Mouse (Mus musculus): ENCODE results near the gene Rps16.

Rps16 gene

DNA sequence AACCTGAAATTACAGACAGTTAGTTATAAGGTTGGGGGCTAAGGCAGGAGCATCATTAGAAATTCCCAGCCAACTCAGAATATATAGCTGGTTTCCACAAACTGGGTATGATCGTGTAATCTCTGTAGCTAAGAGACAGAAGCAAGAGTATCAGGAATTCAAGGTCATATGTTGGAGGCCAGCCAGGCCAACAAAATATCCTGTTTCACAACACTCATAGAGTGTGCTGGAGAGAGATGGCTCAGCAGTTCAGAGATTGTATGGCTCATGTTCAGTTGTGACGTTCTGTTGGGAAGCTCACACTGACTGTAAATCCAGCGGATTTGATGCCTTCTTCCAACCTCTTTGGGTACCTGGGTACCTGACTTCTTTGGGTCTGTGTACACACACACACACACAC lies 2.7 kb upstream of the Rps16 start:
- no peak for DNase-seq (ENCODE audit: low spot score in 2 of 2)

DNA sequence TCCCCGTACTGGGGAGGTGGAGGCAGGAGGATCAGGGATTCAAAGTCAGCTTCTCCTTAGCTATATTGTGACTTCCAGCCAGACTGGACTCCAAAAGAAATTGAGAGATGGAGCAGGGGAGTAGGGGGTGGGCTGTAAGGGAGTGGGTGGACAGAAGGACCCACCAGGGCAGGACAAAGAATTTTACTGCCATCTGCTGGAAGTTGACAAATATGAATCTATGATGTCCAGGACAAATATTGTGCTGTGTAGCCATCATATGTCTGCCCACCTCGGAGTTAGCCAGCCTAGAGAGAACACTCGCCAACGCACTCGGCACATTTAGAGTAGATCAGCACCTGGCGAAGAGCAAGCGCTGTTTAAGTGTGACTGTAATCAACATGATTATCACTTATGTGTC lies 1.9 kb upstream of the Rps16 start:
- no peak for DNase-seq (ENCODE audit: low spot score in 2 of 2)

DNA sequence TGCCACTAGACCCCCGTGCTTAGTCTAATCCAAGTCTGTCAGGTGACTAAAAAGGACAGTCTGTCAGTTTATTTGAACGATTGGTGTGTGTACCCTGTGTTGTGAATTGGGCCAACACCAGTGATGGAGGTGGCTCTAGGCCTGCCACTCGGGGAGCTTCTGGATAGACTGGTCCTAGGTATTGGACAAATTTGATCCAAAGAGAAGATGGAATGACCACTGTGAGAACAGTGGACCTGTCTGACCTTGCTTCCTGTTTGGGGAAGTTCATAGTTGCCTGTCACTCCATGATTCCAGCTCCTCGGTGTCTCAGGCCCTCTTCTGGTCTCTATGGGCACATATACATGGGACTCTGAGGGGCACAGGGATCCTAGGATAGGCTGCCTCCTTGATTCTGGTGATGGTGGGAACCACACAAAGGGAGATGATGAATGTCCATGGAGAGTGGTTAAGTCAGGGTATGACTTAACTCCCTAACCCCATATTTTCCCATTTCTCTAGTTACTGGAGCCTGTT lies 1.3 kb downstream of the Rps16 start:
- no peak for DNase-seq (ENCODE audit: low spot score in 2 of 2)

DNA sequence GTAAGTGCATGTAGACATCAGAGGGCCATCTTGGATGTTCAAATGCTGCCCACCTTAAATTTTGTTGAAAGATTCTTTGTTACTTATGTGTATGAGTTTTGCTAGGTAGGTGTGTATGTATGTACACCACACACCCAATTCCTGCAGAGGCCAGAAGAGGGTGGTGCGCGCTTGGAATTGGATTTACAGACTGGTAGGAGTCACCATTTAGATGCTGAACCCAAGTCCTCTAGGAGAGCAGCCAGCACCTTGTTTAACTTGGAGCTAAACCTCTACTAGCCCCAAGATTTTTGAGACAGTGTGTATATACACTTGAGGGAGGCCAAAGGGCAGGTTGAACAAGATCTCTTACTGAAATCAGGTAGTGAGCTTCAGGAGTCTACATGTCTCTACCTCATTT lies 2.8 kb downstream of the Rps16 start:
- DNase-seq (ENCODE audit: low spot score in 2 of 2) = no peak

DNA sequence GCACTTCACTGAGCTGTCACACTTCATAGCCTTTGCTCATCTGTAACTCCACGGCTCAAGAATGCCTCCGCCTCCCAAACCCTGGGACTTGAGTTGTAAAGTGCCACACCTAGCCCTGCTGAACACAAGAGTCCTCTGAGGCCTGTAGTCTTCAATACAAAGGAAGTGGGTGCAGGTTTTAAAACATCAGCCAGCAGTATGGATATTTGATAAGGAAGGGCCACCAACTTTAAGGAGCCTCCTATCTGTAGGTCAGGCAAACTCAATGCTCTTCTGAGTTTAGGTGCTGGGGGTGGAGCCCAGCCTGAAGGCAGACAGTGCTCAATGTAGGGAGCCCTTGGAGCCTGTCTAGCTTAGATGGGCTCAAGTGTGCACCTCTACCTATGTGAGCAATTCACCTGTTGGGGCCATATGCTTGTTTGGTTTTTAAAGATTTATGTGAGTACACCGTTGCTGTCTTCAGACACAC lies 3.7 kb downstream of the Rps16 start:
- no peak for DNase-seq (ENCODE audit: low spot score in 2 of 2)

DNA sequence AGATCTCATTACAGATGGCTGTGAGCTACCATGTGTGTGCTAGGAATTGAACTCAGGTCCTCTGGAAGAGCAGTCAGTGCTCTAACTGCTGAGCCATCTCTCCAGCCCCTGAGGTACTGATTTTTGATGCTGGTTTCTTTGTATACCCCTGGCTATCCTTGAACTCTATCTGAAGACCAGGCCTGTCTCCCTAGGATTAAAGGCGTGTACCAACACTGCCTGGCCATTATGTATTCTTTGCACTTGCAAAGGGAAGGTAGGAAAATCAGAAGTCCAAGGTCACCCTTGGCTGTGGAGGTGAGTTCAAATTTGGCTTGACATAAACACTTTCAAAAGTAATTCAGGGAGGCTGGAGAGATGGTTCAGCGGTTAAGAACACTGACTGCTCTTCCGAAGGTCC lies 4.1 kb downstream of the Rps16 start:
- no peak for DNase-seq (ENCODE audit: low spot score in 2 of 2)

DNA sequence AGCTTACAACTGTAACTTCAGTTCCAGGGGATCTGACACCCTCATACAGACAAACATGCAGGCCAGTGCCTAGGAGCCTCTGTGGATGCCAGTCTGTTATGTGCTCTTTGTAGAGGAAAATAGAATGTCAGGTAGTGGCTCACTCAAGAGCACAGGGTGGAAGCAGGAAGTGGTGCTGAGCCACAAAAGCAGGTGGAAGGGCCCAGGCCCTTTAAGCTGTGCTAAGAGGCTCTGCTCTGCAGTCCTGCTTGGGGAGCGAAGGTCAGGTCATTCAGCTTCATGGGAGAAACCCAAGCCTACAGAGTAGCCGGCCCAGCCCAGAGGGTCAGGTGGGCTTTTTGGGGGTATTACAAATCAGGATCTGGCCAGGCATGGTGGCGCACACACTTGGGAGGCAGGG lies 4.8 kb downstream of the Rps16 start:
- no peak for DNase-seq (ENCODE audit: low spot score in 2 of 2)

DNA sequence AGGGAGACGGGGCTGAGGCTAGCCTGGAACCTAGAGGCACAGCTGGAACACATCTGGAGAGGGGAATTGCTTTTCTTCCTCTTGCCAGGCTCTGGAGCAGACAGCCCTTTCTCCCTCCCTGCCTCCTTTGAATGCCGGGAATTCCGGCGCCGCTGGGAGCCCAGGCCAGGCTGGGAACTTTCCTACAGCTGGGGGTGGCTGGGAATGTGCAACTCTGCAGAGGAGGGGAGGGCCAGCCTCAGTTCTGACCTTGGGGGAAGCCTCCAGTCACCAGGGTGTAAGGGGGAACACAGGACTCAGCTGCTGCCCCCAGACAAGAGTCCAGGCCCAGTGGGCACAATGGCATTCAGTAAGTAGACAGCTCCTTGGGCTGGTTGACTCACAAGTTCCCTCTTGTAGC lies 6.5 kb downstream of the Rps16 start:
- DNase-seq (ENCODE audit: low spot score in 2 of 2) = no peak

DNA sequence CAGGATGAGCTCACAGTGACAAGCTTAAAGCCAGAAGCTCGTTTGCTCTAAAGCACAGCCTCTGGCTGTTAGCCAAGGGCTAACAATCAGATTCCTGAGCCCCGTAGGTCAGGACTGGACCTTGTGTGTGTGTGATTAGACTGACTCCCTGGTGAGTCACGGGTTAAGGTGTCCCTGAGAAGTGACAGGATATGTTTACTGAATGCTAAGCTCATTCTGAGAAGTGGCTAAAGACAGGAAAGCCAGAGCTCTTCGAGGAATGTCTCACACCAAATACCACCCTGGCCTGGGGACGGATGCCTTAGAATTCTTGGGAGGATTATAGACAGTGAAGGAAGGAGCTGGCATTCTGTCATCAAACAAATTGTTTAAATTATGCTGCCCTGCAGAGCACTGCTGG lies 7.5 kb downstream of the Rps16 start:
- no peak for DNase-seq (ENCODE audit: low spot score in 2 of 2)

DNA sequence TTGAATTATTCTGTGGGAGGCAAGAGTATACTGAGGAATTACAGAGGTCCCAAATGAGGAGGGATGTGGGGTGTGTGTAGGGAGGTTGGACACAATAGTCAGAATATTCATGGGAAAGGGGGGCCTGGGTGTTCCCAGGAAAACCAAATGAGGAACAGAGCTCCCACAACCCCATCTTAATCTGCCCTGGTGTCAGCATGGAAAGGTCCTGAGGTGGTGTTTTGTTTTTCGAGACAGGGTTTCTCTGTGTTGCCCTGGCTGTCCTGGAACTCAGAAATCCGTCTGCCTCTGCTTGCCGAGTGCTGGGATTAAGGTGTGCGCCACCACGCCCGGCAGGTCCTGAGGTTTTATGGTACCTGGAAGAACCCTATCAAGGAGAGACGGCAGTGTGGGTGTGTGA lies 8.0 kb downstream of the Rps16 start:
- no peak for DNase-seq (ENCODE audit: low spot score in 2 of 2)

DNA sequence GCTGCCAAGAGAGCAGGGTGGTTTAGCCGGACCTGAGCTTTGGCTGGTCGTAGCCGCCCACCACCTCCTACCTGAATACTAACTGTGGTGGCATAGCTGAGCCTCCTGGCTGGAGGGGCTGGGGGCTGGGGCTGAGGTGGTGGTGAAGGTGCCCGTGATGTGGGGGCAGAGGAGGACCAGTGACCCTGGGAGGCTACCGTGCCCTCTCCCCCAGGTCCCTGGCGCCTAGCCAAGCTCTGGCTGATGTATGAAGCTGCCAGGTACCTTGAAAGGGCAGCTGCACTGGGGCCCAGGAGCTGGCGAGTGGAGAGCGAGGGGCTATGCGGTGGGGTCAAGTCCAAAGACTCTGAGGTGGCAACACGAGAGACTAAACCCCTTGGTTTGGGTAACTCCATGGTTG lies 9.4 kb downstream of the Rps16 start:
- no peak for DNase-seq (ENCODE audit: low spot score in 2 of 2)

DNA sequence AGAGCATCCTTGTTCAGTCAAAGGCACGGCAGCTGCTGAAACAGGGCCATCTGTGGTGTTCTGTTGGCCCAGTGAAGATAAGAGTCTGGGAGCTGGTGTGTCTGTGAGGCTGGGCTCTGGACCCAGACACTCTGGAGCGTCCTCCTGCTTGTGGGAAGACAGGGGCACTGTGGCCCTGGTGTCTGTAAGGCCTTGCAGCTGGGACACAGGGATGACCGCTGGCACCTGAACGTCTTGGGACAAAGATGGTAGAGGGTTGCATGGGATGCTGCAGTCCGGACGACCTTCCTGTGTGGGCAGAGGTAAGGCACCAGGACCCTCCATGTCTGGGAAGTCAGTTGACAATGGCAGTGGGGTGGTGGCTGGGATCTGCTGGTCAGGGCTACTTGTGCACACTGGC lies 9.8 kb downstream of the Rps16 start:
- DNase-seq (ENCODE audit: low spot score in 2 of 2) = no peak

DNA sequence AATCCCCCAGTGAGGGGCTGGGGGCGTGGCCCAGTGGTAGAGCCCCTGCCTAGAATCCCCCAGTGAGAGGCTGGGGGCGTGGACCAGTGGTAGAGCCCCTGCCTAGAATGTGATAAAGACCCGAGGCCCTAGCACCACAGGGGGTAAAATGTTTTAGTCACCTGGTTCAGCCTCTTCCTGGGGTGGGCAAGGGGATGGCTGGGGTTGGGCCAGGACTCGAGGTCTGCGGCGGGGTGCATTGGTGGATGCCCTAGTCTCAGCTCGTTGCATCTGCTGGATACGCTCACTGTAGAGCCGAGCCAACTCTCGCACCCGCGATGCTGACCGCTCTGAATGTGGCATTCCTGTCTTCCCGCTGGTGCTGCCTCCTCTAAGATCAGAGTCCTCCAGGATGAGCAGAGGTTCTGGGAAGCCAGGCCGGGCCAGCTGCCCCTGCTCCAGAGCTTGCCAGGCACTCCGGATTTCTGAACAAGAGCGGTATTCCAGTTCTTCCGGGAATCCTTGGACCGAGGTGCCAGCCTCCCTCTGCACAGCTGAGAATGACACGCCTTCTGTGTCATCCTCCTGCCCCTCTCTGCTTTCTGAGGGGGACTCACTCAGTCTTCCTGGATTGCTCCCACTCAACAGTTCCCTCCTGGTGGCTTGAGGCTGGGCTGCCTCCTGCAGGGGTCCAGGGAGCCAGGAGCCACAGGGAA lies 11.3 kb downstream of the Rps16 start:
- no peak for DNase-seq (ENCODE audit: low spot score in 2 of 2)

DNA sequence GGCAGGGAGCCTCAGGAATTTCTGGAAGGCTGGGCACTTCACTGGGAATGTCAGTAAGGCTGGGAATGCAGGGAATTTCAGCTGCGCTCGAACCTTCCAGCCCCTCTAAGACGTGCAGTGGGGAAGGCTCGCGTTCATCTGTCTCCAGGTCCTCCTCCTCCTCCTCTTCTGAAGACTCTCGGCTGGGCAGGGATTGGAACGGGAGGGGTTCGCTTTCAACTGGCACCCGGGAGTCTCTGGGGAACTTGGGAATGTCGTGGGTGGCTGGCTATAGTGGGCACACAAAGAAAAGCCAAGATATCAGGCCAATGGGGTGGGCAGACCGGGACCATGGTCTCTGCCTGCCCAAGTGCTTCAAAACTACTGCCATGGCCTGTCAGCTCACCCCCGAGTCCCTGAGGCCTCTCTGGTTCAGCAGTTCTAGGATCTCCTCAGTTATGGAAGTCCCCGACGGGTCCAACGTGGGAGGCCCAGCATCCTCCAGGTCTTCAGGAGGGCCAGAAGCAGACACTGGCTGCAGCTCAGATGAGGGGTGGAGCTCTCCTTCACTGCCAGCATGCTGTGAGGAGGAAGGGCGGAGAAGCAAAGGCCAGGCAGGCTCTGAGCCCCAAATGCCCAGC lies 12.1 kb downstream of the Rps16 start:
- DNase-seq (ENCODE audit: low spot score in 2 of 2) = no peak

DNA sequence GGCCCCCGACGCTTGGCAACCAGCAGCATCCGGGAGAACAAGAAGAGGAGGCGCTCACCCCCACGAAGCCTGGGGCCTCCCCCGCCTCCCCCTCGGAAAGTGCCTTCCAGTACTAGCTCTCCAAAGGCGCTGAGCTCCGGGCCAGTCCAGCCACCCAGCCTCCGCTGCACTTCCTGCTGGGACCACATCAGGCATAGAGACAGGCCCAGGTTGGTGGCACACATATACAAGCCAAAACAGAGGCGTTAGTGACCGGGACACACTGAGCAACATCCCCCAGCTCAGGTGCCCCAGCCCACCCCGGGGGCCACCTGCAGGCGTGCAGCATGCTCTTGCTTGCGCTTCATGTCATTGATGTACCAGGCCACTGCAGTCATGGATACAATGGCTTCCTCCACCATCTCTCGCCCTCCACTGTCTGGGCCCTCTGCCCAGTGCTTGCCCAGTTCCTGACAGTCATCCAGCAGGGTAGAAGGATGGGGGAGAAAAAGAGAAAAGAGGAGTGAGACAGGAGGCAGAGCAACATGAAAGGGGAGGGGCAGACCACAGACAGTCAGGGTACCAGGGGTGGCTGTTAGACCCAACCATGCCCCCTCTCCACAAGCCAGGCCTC lies 17.3 kb downstream of the Rps16 start:
- DNase-seq (ENCODE audit: low spot score in 2 of 2) = no peak

DNA sequence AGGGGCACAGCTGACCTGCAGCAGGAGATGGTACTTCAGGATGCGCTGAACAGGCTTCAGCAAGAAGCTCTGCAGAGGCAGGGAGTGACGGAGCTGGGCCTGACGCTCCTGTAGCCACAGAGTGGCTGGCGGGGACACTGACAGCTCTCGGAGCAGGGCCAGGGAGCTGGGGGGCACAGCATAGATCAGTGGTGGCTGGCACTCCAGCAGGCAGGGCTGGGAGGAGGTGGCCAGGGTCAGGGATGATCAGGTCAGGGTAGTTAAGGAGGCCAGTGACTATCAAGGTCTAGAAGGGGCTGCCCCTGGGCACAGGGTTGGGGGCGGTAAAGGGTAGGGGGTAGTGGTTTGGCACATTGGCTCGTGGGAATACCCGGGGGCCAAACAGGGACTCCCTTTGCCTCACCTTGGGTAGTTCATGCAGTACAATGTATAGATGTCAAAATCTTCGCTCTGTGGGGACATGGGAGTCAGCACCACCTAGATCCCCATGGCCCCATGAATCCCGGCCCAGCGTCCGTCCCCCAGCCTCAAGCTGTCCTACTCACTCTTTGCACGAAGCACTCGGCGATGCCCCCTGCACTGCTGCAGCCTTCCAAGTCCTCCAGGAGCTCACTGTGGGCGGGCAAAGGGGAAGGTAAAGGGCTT lies 17.9 kb downstream of the Rps16 start:
- DNase-seq (ENCODE audit: low spot score in 2 of 2) = no peak

DNA sequence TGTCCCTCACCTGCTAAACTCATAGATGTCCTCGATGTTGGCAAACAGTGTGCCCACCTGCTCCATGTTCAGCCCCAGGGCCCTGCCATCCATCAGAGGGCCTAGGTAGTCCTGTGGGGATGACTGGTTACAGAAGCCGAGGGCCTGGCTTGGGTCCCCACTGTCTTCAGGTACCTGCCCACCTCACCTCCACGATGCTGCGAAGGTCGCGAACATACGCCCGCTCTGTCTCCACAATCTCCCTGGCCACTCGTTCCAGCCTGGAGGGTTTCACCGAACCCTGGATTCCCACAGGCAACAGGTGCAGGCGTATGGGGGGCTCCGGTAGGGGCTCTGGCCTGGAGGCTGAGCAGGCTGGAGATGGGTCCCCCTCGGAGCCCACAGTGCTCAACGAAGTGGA lies 19.6 kb downstream of the Rps16 start:
- DNase-seq (ENCODE audit: low spot score in 2 of 2) = no peak

DNA sequence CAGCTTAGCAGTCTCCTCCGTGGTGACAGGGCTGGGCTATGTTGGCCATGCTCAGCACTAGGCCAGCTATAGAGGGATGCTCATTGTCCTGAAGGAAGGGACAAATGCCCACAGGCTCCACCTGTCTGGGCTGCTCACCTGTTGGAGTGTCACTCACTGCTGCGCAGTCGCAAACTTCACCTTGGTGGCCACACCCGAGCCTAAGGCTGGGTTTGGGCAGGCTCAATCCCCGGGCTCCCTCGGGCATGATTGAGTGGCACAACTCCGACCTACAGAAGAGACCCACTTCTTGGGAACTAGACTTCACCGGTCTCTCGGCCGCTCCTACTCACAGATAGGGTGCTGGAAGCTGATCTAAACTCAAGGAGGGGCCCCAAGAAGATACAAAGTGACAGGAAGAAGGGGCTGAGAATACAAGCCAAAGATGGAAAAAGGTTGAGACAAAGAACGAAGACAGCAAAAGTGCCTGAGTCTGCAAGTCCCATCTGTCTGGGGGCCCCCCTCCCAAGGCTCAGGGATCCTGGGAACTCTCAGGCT lies 20.6 kb downstream of the Rps16 start:
- DNase-seq (ENCODE audit: low spot score in 2 of 2) = no peak

DNA sequence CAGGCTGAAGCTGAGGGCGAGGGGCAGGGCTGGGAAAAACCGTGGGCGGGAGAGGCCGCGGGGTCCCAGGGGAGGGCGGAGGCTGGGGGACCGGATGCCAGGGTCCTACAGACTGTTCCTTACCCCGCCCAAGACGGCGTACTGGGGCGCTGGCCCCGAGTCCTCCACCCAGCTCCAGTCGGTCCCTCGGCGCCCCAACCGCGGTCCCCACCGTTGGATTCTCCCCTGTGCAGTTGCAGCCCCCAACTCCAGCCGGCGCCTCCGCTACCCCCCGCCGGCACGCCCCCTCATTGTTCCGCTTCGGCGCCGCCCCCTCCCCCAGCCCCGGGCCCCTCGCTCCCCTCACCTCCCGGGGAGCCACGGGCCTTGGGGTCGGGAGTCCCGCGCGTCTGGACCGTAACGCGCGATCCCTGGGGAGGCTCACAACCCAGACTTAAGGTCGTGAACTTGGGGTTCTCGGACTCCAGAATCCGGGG lies 21.1 kb downstream of the Rps16 start:
- no peak for DNase-seq (ENCODE audit: low spot score in 2 of 2)

DNA sequence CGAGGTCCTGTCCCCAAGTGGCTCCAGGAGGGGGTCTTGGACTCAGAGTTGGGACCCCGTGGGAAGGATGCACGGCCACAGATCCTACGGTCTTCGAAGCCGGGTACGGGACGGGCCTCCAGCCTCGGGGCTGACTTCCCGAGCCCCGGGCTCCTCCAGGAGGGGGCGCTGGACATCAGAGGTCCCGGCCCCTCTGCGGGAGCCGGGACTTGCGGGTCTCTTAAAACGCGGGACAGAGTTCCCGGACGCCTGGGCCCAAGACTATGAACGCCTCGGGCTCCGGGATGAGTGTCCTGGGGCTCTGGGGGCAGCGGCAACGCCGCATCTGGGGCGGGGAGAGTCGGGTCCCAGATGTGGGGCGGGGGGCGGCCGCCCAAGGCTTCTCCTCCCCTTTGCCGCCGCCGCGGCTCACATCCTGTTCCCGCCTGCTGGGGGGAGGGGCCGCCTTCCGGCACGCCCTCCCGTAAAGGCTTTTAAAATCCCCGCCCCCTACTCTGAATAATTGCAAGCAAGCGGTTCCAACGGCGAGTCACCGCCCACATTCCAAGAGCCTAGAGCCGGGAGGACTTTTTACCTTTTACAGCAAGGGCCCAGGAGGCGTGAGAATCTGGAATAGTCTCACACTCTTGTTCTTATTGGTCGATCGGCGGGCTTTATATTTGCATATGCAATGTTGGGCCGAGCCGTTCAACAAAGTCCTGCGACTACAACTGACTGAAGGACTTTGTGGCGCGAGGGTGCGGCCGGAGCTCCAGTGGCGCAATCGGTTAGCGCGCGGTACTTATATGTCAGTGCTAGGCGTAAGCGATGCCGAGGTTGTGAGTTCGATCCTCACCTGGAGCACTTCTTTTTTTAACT lies 22.0 kb downstream of the Rps16 start, which contains the start of gene Plekhg2:
TSS of gene Plekhg2 (minus strand) at position 349 of the 858 bp plus-strand sequence.
- DNase-seq (ENCODE audit: low spot score in 2 of 2) = peak; percentile 97 to 98

DNA sequence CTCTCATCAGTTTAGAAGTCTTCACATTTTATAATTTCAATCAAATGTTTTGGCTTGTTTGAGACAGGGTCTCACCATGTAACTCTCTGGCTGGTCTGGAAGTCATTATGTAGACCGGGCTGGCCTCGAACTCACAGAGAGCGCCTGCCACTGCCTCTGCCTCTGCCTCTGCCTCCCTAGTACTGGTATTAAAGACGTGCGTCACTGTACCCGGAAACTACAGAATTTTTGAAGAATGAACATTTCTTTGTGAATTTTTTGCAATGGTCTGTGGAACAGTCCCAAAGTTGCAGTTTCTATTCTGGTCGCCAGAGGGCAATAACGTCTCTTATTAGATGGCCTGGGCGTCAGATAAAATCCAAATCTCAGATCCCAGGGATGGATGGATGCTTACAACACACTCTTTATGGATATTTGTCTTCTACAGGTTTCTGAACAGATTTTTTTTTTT lies 22.7 kb downstream of the Rps16 start:
- DNase-seq (ENCODE audit: low spot score in 2 of 2) = peak; percentile 83 to 85

All from right cerebral cortex, adult 2 months (tissue).